Mouse (Mus musculus) forebrain, embryonic 16.5 days (tissue): Measurements from ENCODE around the gene Mllt1. TPM values are rescaled to one million over a fixed set of nuclear protein-coding genes. Genes with fewer than 3 reads are reported as not detected.
A peak's percentile ranks its signal among the peaks of the same experiment; 100 is the strongest.

Experiments used
- ATAC-seq: fragments of 200-750 bp; cut with Nextera tagmentation; 2 replicates; pipeline ENCODE4 v1.8.0; 2017; ENCODE audit warnings: mild to moderate bottlenecking, moderate library complexity
- H3K27ac ChIP-seq: fragments of 300-500 bp; sonication (generic); 2 replicates; pipeline ENCODE4 v1.5.1; 2014; ENCODE audit warnings: low read length, control low read depth
- H3K27me3 ChIP-seq: fragments of 300-500 bp; sonication (generic); replicated peaks from 2 replicates; pipeline ENCODE4 v1.6.1; 2014; ENCODE audit warnings: low read length; ENCODE audit not compliant: control insufficient read depth, insufficient read depth
- H3K36me3 ChIP-seq: fragments of 300-500 bp; sonication (generic); 2 replicates; pipeline ENCODE4 v1.6.1; 2014; ENCODE audit not compliant: control insufficient read depth, insufficient read depth
- H3K4me1 ChIP-seq: fragments of 300-500 bp; sonication (generic); replicated peaks from 2 replicates; pipeline ENCODE4 v1.6.1; 2014; ENCODE audit warnings: low read length; ENCODE audit not compliant: control insufficient read depth, insufficient read depth
- H3K4me2 ChIP-seq: fragments of 300-500 bp; sonication (generic); 2 replicates; pipeline ENCODE4 v1.6.1; 2014; ENCODE audit warnings: mild to moderate bottlenecking, low read length, control low read depth
- H3K4me3 ChIP-seq: fragments of 300-500 bp; sonication (generic); replicated peaks from 2 replicates; pipeline ENCODE4 v1.5.1; 2014; ENCODE audit warnings: mild to moderate bottlenecking, low read length, control low read depth
- H3K9ac ChIP-seq: fragments of 300-500 bp; sonication (generic); replicated peaks from 2 replicates; pipeline ENCODE4 v1.6.1; 2014; ENCODE audit warnings: low read depth, low read length, control low read depth
- H3K9me3 ChIP-seq: fragments of 300-500 bp; sonication (generic); 2 replicates; pipeline ENCODE4 v1.6.1; 2016; ENCODE audit warnings: low read length; ENCODE audit not compliant: control insufficient read depth
- WGBS: fragments of 180-500 bp; shearing (Covaris S2); extraction: QIAGEN DNeasy Blood & Tissue Kit; methylation state at CpG from one replicate; pipeline ENCODE4 v1.1.7; 2014; 5-methylcytosine and 5-hydroxymethylcytosine counted together
- polyA plus RNA-seq: library from polyadenylated mRNA; unstranded; fragments of >200 nt; fragmentation: Nextera tagmentation; extraction: Ambion mirVana; gene quantifications from 2 replicates; pipeline ENCODE4 v1.2.1, GENCODE M21; 2015

Gene Mllt1
- polyA plus RNA-seq, 1 experiment from 2014 or later: 86.1 TPM

GRCm38 (mm10) chr17:56861197-56861596 lies 74.0 kb downstream of the Mllt1 start:
- Histone ChIP-seq H3K4me3 (no peak overlapping the region), H3K9ac (no peak overlapping the region), H3K9me3 (no peaks in the 10 kb centered on the region), H3K27ac (no peak overlapping the region), H3K36me3 (no peaks in the 10 kb centered on the region), H3K4me2 (no peak overlapping the region), H3K4me1 (no peaks in the 10 kb centered on the region), H3K27me3 (no peaks in the 10 kb centered on the region)
- WGBS: 68% methylated on average over 3 of the region's 3 CpGs
- no peak for ATAC-seq

GRCm38 (mm10) chr17:56858922-56859321 lies 76.3 kb downstream of the Mllt1 start:
- 35% methylated on average over 7 of the region's 7 CpGs for WGBS
- Histone ChIP-seq H3K27me3 (no peaks in the 10 kb centered on the region), H3K9me3 (no peaks in the 10 kb centered on the region), H3K4me3 (no peak overlapping the region), H3K27ac (no peak overlapping the region), H3K9ac (no peak overlapping the region), H3K36me3 (no peaks in the 10 kb centered on the region), H3K4me2 (no peak overlapping the region), H3K4me1 (no peaks in the 10 kb centered on the region)
- no peak for ATAC-seq

- no peaks in the 10 kb centered on the region for H3K9me3 ChIP-seq
- no peaks in the 10 kb centered on the region for H3K4me1 ChIP-seq
- no peaks in the 10 kb centered on the region for H3K36me3 ChIP-seq
- no peak overlapping the region for H3K4me3 ChIP-seq
- no peak for ATAC-seq
- WGBS: 51% methylated on average over 4 of the region's 4 CpGs
- no peak overlapping the region for H3K4me2 ChIP-seq
- no peak overlapping the region for H3K9ac ChIP-seq
- H3K27ac ChIP-seq: no peak overlapping the region
- no peaks in the 10 kb centered on the region for H3K27me3 ChIP-seq
Measured at GRCm38 (mm10) chr17:56858216-56858615, 77.0 kb downstream of the Mllt1 start.

- Histone ChIP-seq H3K4me3 (no peak overlapping the region), H3K4me2 (no peak overlapping the region), H3K9ac (no peak overlapping the region), H3K27me3 (no peaks in the 10 kb centered on the region), H3K27ac (no peak overlapping the region), H3K4me1 (no peaks in the 10 kb centered on the region), H3K36me3 (no peaks in the 10 kb centered on the region), H3K9me3 (no peaks in the 10 kb centered on the region)
- no peak for ATAC-seq
- WGBS: 74% methylated on average over 3 of the region's 3 CpGs
Measured at GRCm38 (mm10) chr17:56855421-56855820, 79.8 kb downstream of the Mllt1 start.

GRCm38 (mm10) chr17:56851167-56851566 lies 84.0 kb downstream of the Mllt1 start:
- Histone ChIP-seq H3K27me3 (no peaks in the 10 kb centered on the region), H3K4me1 (no peaks in the 10 kb centered on the region), H3K27ac (no peak overlapping the region), H3K4me3 (no peak overlapping the region), H3K9me3 (no peaks in the 10 kb centered on the region), H3K36me3 (no peaks in the 10 kb centered on the region), H3K4me2 (no peak overlapping the region), H3K9ac (no peak overlapping the region)
- 51% methylated on average over 3 of the region's 3 CpGs for WGBS
- 0 out of 2 replicates have a peak, but pooled peaks have one; percentile 28 for ATAC-seq

- WGBS: 82% methylated on average over 13 of the region's 13 CpGs
- no peak overlapping the region for H3K27ac ChIP-seq
- ATAC-seq: no peak
- H3K4me1 ChIP-seq: no peaks in the 10 kb centered on the region
- H3K4me2 ChIP-seq: no peak overlapping the region
- H3K9me3 ChIP-seq: no peaks in the 10 kb centered on the region
- H3K27me3 ChIP-seq: no peaks in the 10 kb centered on the region
- H3K9ac ChIP-seq: no peak overlapping the region
- no peak overlapping the region for H3K4me3 ChIP-seq
- no peaks in the 10 kb centered on the region for H3K36me3 ChIP-seq
Measured at GRCm38 (mm10) chr17:56849710-56850109, 85.5 kb downstream of the Mllt1 start.

- Histone ChIP-seq H3K4me1 (no peaks in the 10 kb centered on the region), H3K36me3 (no peaks in the 10 kb centered on the region), H3K27ac (no peak overlapping the region), H3K9me3 (no peaks in the 10 kb centered on the region), H3K4me3 (no peak overlapping the region), H3K27me3 (no peaks in the 10 kb centered on the region), H3K9ac (no peak overlapping the region), H3K4me2 (no peak overlapping the region)
- ATAC-seq: no peak
- WGBS: 84% methylated on average over 5 of the region's 5 CpGs
Measured at GRCm38 (mm10) chr17:56848785-56849184, 86.4 kb downstream of the Mllt1 start.

GRCm38 (mm10) chr17:56843678-56844077 lies 91.5 kb downstream of the Mllt1 start:
- no peak overlapping the region for H3K4me3 ChIP-seq
- no peaks in the 10 kb centered on the region for H3K36me3 ChIP-seq
- no peak overlapping the region for H3K27ac ChIP-seq
- ATAC-seq: no peak
- H3K4me2 ChIP-seq: no peak overlapping the region
- no peaks in the 10 kb centered on the region for H3K4me1 ChIP-seq
- H3K27me3 ChIP-seq: no peaks in the 10 kb centered on the region
- no peak overlapping the region for H3K9ac ChIP-seq
- WGBS: 92% methylated on average over 5 of the region's 5 CpGs
- H3K9me3 ChIP-seq: no peaks in the 10 kb centered on the region
